Mouse (Mus musculus) left cerebral cortex, postnatal 14 days (tissue): Measurements from ENCODE around the gene Plxna4. TPM values are rescaled to one million over a fixed set of nuclear protein-coding genes. Genes with fewer than 3 reads are reported as not detected.

Experiments
- DNase-seq, 2 experiments: peaks; one replicate each; pipeline ENCODE4 v3.0.0; 2021 to 2022; ENCODE audit warnings: low spot score in 2 of 2, mixed read lengths in 1 of 2
- intact Hi-C: fragments of 180-260 bp; cut with DNase I; formaldehyde crosslinking; loops from one replicate; pipeline ENCODE4 v1.15.1; 2025
- total RNA-seq, 2 experiments: library from RNA; stranded (reverse); gene quantifications; 2 replicates each; pipeline ENCODE4 v1.2.3; 2021

Plxna4 gene
- total RNA-seq, 2 experiments from 2014 or later = 76.4 to 85.1 TPM

DNA sequence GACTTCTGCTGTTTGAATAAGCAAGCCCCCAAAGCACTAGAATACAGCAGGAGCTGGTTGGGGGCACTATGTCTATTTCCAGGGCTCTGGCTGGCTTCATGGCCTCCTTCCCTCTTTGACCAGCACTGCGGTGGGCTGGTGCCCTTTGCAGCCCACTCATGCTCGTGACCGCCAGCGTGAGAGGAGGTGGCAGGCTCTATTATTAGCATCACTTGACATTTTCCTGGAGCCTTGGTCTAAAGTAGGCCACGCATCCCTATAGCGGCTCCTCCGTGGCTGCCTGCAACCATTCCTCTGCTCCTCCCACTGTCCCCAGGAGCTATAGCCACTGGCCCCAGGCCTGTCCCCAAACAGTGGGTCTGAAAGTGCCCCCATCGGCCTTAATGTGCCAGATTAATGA, 367.2 kb downstream of the Plxna4 start:
- intact Hi-C loops = no loop called here
- peak; percentile 15 to 49 for DNase-seq

DNA sequence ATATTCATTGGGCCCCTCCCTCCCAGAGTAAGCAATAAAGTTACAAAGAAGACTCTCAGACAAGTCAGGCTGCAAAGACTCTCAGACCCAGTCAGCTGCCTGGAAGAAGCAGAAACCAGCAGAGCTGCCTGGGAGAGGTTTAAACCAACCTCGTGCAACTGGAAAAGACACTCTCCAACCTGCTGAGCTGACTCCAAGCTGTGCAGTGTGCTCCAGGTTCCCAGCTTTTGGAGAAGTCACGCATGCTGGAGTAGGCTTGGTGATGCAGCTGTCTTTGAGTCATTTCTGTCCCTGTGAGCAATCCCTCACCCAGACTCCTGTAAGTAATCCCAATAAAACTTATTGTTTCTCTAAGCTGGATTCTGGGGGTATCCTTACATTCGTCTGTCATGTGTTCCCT, 369.4 kb downstream of the Plxna4 start:
- intact Hi-C loops = no loop called here
- DNase-seq = no peak

GRCm38 (mm10) chr6:32212439-32212838, 375.6 kb downstream of the Plxna4 start:
- DNase-seq = peak in 1 of 2 experiments; percentile 54

GRCm38 (mm10) chr6:32210139-32210538, 377.9 kb downstream of the Plxna4 start:
- no peak for DNase-seq
- intact Hi-C loops = no loop called here

More at GRCm38 (mm10) chr6:32212439-32212838, 375.6 kb downstream of the Plxna4 start:
- intact Hi-C loops = no loop called here

DNA sequence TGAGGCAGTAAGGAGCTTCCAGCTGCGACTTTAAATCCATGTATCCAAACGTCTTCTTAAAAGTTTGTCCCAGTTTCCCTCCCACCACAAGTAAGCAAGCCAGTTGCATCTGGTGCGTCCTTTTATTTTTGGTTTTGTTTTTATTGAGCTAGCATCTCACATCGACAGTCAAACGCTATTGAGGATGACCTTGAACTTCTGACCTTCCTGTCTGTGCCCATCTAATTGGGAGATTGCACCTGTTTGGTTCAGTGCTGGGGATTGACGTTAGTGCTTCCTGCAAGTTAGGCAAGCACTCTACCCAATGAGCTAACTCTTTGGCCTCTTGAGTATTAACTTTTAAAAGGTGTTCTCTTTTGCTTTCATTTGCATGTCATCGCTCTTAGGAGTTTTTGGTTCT, 379.0 kb downstream of the Plxna4 start:
- DNase-seq = no peak

GRCm38 (mm10) chr6:32204253-32204652, 383.7 kb downstream of the Plxna4 start:
- intact Hi-C loops = no loop called here
- DNase-seq = no peak

More for the DNA sequence above, 379.0 kb downstream of the Plxna4 start:
- intact Hi-C loops = no loop called here

DNA sequence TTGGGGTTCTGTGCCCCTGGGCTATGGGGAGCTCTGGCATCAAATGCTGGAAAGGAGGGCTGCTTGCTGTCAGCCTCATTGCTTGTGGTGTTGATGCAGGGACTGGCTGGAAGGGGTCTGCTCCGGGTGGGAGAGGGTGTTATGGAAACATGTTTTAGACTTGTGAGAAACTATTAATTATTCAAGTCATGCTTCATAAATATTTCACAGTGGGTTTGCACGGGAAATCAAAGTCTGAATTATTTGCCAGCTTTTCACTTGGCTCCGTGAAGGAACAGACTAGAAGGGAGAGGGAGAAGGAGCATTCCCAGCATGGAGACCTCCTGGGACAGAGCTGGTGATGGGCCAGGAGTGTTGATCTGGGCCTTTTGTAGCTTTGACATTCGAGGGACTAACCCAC, 384.6 kb downstream of the Plxna4 start:
- DNase-seq = no peak
- intact Hi-C loops = no loop called here

DNA sequence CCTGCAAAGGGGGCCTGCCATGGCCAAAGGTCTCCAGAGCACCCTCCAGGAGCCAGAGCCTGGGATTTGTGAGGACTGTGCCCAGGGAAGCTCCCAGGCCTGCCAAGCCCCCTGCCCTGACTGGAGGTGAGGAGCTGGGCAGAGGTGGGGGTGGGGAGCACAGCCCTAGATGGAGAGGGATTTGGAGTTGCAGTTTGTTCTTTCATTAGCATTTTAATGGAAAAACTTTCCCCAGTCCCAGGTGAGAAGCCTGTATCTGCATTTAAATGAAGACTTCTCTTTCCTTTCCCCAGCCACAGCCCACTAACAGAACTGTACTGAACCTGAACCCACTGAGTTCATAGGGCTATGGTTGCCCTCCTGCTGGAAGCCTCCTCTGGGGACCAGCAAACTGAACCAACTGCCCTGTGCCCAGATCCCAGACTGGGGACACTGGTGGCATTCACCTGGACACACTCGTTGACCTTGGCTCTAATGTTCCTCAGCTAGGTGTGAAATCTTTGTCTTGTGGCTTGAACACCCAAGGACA, 385.3 kb downstream of the Plxna4 start:
- intact Hi-C loops = no loop called here
- DNase-seq = no peak

GRCm38 (mm10) chr6:32201506-32201905, 386.5 kb downstream of the Plxna4 start:
- no peak for DNase-seq
- intact Hi-C loops = no loop called here

DNA sequence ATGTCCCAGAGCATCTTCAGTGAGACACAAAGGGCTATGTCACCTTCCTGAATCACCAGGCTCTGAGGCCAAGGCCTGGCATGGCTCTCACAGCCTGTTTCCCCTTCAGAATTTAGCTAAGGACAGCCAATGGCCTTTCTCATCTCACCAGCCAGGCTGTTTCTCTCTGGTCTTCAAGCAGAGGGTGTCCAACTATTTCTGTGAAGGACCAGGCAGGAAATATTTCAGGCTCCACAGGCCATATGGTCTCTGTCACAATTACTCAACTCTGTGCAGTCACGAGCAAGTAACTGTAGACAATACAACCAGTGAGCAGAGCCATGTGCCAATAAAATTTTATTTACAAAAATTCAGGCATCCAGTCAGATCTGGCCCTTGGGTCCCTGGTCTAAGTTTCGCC, 388.4 kb downstream of the Plxna4 start:
- no peak for DNase-seq
- intact Hi-C loops = no loop called here

GRCm38 (mm10) chr6:32196913-32197312, 391.1 kb downstream of the Plxna4 start:
- intact Hi-C loops = no loop called here
- DNase-seq = no peak

DNA sequence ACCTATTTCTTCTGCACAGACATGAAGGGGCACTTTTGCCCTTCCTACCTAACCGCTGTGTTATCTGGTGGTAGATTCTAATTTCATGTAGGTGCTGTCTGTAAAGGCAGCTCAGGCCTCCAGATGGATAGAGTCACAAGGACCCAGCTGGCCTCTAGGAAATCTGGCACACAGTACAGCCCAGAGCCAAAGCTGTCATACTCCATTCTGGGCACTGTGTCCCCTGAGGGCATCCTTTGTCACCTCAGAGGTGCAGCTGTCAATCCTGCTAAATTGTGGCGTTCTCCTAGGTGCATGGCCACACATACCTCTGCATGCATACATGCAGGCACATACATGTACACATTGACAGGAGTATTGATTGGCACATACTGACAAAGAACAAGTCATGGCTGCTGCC, 394.9 kb downstream of the Plxna4 start:
- DNase-seq = no peak
- intact Hi-C loops = no loop called here

GRCm38 (mm10) chr6:32184402-32184985, 403.5 kb downstream of the Plxna4 start:
- intact Hi-C loops = loop anchor here (10.0 kb wide), 2 partner anchors 400 to 520 kb away; partner anchors contain the start of gene Plxna4
- no peak for DNase-seq

GRCm38 (mm10) chr6:32183651-32184185, 404.3 kb downstream of the Plxna4 start:
- intact Hi-C loops = loop anchor here (10.0 kb wide), 2 partner anchors 401 to 519 kb away; partner anchors contain the start of gene Plxna4
- peak; percentile 20 to 26 for DNase-seq

DNA sequence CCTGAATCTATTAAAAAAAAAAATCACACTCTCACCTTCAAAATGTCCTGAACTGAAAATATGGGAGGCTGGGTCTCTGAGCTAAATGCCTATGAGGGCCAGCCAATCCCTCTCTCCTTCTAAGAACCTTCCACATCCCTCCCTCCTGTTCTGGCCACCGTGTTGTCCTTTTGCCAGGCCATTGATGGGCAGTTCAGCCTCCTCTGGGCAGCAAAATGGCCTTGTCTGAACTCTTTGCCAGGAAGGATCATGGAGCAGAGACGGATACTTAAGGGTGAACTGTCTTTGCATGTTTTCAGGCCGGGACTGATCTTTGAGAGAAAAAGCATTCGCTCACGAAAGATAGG, 408.0 kb downstream of the Plxna4 start:
- intact Hi-C loops = loop anchor here (10.0 kb wide), 2 partner anchors 405 to 515 kb away; partner anchors contain the start of gene Plxna4
- no peak for DNase-seq

DNA sequence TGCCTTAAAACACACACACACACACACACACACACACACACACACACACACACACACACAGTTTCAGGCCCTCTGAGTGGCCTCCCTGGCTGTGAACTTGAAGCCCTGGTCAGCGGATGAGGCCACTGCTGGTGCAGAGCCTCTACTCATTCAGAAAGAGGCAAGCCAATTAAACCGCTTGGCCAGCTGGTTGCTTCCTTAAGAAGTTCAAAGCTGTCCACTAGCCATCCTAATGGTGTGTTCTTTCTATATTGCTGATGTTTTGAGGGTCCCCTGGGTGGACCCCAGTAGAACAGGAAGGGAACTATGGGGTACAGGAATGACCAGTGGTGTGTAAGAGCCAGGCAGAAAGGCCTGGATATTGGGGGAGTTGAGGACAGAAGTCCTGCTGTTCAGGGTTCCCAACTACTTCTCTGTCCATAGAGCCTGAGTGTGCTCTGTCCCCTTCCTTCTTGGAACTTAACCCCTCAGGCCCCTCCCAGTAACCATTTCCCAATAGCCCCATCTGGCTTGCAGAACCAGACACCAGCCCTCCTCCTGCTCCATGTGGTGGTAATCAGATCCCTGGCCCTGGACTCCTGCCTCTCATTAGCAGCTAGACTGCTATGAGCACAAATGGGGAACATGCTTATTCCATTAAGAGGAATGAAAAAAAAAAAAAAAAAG, 408.5 kb downstream of the Plxna4 start:
- intact Hi-C loops = loop anchor here (10.0 kb wide), 3 partner anchors 245 to 515 kb away; partner anchors contain the start of gene Plxna4
- DNase-seq = no peak

- DNase-seq = no peak
- intact Hi-C loops = loop anchor here (10.0 kb wide), 1 partner anchor 243 kb away; no protein-coding TSS in a partner anchor
These were observed 410.1 kb downstream of the Plxna4 start for GRCm38 (mm10) chr6:32177905-32178304.

DNA sequence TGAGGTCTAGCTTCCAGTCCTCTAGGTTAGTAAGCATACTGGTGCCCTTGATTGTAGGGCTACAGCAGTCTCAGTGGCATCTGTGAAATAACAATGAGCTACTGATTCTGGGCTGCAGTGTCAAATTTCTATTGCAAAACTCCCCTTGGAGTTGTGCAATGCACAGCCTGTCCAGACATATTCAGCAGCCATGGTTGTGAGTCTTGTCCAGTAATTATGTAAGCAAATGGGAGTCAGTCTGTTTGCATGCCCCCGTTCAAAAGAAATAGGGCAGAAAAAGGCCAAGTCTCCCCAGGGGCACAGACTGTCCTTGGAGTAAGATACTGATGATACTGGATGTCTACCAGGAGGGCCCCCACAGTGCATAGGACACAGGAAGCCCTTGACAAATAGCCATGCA, 420.3 kb downstream of the Plxna4 start:
- DNase-seq = no peak
- intact Hi-C loops = no loop called here

DNA sequence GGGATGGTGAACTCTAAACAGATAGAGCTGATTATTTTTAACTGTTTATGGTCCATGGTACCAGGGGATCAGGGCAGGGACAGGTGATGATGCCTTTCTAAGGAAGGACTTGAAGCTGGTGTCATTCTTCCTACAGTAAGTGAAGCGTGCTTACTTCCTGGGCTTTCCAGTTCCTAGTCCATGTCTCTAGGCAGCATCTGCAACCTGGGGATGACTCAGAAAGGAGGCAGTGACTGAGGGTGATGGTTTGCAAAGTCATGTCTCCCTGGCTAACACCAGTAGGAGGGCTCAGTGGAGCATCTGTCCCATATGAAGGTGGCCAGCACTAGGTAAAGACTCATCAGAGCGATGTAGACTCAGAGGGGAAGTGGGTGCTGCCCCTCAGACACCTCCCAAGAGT, 427.6 kb downstream of the Plxna4 start:
- intact Hi-C loops = no loop called here
- DNase-seq = no peak

- DNase-seq = no peak
- intact Hi-C loops = no loop called here
These were observed 428.1 kb downstream of the Plxna4 start for GRCm38 (mm10) chr6:32159931-32160330.

GRCm38 (mm10) chr6:32158347-32158746, 429.6 kb downstream of the Plxna4 start:
- intact Hi-C loops = no loop called here
- DNase-seq = no peak
